Mouse (Mus musculus): Measurements from ENCODE around the gene Atg4c. TPM values are rescaled to one million over a fixed set of nuclear protein-coding genes. Genes with fewer than 3 reads are reported as not detected.
A peak's percentile ranks its signal among the peaks of the same experiment; 100 is the strongest.

Gene Atg4c
- polyA plus RNA-seq, 1 experiment from 2014 or later: 17.0 TPM

DNA sequence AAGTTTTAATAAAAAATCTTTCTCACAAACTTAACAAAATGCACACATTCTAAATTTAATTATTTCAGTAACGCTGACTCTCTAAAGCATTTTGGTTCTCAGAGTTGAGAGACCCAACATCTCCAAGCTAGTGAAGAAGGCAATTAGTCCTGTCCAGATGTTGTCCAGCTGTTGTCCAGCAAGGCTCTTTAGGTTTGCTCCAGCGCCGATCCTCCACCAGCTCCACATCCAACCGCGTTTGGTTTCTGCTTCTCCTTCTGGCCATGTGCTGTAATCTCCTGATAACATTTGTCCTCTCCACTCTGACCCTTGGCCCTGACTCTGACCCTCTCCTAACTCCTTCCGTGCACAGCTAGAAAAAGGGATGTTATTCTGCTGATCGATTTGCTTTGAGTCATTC is 16.9 kb upstream of the Atg4c start:
- Histone ChIP-seq H3K27ac (replicated peaks) (no peak overlapping the region), H3K9me3 (no peaks in the 10 kb centered on the region), H3K4me1 (replicated peaks) (no peaks in the 10 kb centered on the region), H3K4me2 (no peak overlapping the region), H3K27me3 (no peaks in the 10 kb centered on the region), H3K9ac (no peak overlapping the region), H3K4me3 (no peak overlapping the region), H3K36me3 (no peaks in the 10 kb centered on the region)
- WGBS: 83% methylated on average over 7 of the region's 7 CpGs
- ATAC-seq (ENCODE audit: low read depth): no peak

DNA sequence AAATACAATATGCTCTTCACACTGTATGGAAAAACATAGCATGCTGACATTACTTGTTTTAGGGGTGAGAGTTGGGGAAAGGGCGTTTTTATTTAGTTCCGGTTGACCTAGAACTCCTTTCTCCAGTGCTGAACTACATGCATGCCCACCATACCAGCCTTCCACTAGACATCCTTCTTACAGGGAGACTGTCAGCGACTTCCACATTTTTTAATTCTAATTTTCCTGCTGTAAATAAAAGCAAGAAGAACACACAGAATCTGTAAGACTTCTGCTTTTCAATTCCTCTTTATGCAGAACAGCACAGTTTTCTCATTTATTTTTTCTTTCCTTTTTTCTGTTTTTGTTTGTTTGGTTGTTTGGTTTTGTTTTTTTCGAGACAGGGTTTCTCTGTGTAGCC is 16.5 kb upstream of the Atg4c start:
- Histone ChIP-seq H3K4me2 (no peak overlapping the region), H3K36me3 (no peaks in the 10 kb centered on the region), H3K4me3 (no peak overlapping the region), H3K27me3 (no peaks in the 10 kb centered on the region), H3K27ac (replicated peaks) (no peak overlapping the region), H3K4me1 (replicated peaks) (no peaks in the 10 kb centered on the region), H3K9me3 (no peaks in the 10 kb centered on the region), H3K9ac (no peak overlapping the region)
- ATAC-seq (ENCODE audit: low read depth): no peak
- 87% methylated on average over 4 of the region's 4 CpGs for WGBS

DNA sequence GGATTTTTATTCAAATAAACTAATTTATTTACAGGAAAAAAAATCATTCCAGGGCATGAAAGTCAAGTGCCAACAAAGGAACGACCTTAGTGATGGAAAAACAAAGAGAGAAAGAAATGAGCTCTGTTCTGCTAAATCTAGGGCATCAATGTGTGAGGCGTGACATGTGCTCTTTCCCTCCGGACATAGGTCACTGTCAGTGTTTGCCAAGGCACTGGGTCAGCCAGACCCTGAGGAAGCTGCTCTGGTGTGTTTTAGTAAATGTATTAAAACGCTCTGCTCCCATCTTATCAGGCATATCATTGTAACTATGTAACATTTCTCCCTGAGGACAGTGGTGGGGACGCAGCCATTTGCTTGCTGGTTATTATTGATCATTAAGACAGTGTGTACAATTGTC is 14.9 kb upstream of the Atg4c start:
- Histone ChIP-seq H3K9me3 (no peaks in the 10 kb centered on the region), H3K4me3 (no peak overlapping the region), H3K4me2 (no peak overlapping the region), H3K27ac (replicated peaks) (no peak overlapping the region), H3K9ac (no peak overlapping the region), H3K27me3 (no peaks in the 10 kb centered on the region), H3K36me3 (no peaks in the 10 kb centered on the region), H3K4me1 (replicated peaks) (no peaks in the 10 kb centered on the region)
- WGBS: 65% methylated on average over 5 of the region's 5 CpGs
- no peak for ATAC-seq (ENCODE audit: low read depth)

GRCm38 (mm10) chr4:99179446-99180120 is 14.2 kb upstream of the Atg4c start:
- H3K27ac ChIP-seq (replicated peaks): no peak overlapping the region
- H3K9me3 ChIP-seq: no peaks in the 10 kb centered on the region
- no peak overlapping the region for H3K9ac ChIP-seq
- H3K27me3 ChIP-seq: no peaks in the 10 kb centered on the region
- no peaks in the 10 kb centered on the region for H3K4me1 ChIP-seq (replicated peaks)
- no peaks in the 10 kb centered on the region for H3K36me3 ChIP-seq
- H3K4me2 ChIP-seq: no peak overlapping the region
- no peak overlapping the region for H3K4me3 ChIP-seq
- 70% methylated on average over 21 of the region's 21 CpGs for WGBS
- ATAC-seq (ENCODE audit: low read depth): no peak

DNA sequence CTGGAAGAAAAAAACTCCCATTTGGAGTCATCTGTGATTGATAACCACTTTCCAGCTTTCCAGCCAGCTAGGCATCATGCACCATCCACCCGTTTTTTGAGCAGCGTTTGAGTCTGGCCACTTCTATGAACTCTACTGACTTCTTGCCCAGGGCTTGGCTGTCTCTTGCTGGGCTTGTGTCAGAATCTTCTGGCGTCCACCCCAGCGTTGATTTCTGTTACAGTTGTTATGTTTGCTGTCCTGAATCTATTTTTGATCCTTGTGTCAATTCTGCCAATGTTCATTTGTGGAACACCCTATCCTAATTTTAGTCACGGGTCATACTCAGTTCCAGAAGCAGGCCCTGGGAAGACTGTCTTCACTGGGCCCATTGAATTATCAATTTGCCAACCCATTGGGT is 12.8 kb upstream of the Atg4c start:
- Histone ChIP-seq H3K9me3 (no peaks in the 10 kb centered on the region), H3K9ac (no peak overlapping the region), H3K36me3 (no peaks in the 10 kb centered on the region), H3K4me2 (no peak overlapping the region), H3K27me3 (no peaks in the 10 kb centered on the region), H3K27ac (replicated peaks) (no peak overlapping the region), H3K4me1 (replicated peaks) (no peaks in the 10 kb centered on the region), H3K4me3 (no peak overlapping the region)
- 79% methylated on average over 5 of the region's 5 CpGs for WGBS
- ATAC-seq (ENCODE audit: low read depth): no peak

DNA sequence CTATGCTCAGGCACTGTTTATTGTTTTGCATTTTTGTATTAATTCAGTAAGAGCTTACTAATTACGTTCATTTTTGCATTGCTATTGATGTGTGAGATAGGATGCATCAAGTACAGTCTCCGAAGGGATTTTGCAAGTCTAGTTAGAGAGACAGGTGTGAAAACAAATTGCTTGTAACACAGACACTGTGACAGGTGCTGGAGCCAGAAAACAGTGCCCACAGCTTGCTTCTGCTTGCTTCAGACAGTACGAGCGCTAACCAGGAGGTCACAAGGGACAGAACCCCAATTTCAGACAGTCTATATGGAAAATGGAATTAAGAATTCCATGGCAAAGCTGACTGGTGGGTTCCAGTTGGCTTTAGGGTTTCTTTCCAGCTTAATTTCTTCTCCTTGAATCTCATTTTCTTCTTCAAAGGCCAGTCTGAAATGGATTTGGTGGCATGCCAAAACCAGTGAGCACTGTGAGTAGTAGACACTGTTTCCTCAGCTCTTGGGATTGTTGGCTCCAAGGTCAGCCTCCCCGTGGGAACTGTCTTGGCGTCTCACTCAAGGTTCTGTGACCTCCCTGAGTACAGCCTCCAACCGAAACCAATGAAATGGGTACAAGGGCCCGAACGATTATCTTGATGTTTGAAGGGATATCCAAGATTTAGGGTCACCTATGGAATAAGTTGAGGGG is 11.9 kb upstream of the Atg4c start:
- Histone ChIP-seq H3K9me3 (no peaks in the 10 kb centered on the region), H3K4me2 (no peak overlapping the region), H3K9ac (no peak overlapping the region), H3K36me3 (no peaks in the 10 kb centered on the region), H3K4me3 (no peak overlapping the region), H3K27ac (replicated peaks) (no peak overlapping the region), H3K27me3 (no peaks in the 10 kb centered on the region), H3K4me1 (replicated peaks) (no peaks in the 10 kb centered on the region)
- 78% methylated on average over 9 of the region's 9 CpGs for WGBS
- ATAC-seq (ENCODE audit: low read depth): no peak

DNA sequence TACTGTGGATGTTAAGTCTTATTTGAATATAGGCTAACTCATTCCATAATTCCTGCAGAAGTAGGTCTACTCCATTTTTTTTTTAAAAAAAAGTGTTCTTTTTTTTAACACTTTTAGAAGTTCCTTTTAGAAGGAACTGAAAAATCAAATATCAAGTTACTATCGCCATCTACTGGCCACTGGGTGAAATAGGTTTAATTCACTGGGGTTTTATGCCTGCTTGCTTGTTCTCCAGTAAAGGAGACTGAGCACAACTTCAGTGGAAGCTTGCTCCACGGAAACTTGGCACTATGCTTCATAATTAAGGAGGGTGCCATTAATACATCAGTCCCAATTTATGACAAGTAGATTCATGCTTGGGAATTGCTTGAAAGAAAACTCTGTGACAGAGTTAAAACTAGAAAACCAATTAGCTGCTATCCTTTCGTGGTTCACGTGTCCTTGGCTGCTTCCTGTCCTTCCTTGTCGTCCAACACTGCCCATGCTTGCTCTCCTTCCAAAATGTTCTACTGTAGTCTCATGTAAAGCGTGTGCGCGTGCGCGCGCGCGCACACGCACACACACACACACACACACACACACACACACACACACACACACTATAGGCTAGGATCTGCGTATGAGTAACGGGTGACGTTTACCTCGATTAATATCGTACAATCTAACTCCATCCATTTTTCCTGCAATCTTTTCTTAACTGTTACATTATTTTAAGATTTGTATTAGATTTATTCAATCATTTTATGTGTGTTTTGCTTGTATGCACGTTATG is 10.9 kb upstream of the Atg4c start:
- WGBS: 79% methylated on average over 20 of the region's 20 CpGs
- Histone ChIP-seq H3K27me3 (no peaks in the 10 kb centered on the region), H3K27ac (replicated peaks) (no peak overlapping the region), H3K4me3 (no peak overlapping the region), H3K4me1 (replicated peaks) (no peaks in the 10 kb centered on the region), H3K4me2 (no peak overlapping the region), H3K9me3 (no peaks in the 10 kb centered on the region), H3K9ac (no peak overlapping the region), H3K36me3 (no peaks in the 10 kb centered on the region)
- peak; percentile 50 for ATAC-seq (ENCODE audit: low read depth)

DNA sequence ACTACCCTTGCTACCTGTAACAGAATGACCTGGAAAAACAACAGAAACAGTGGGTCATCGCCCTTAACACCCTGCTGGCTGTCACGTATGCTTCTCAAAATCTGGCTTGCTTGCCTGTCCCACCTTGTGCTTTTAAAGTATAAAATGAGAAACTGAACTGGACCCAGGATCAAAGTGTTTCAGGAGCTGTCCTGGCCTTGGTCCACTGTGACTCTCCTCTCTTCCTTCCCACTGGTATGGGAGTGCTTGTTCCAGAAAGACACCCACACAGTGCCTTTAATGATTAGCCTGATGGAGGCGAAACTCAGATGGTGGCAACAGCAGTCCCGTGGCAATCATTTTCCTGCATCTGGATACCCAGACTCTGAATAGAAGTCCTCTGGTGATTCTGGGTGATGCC is 9.1 kb upstream of the Atg4c start:
- 74% methylated on average over 4 of the region's 4 CpGs for WGBS
- no peaks in the 10 kb centered on the region for H3K9me3 ChIP-seq
- no peaks in the 10 kb centered on the region for H3K27me3 ChIP-seq
- no peaks in the 10 kb centered on the region for H3K4me1 ChIP-seq (replicated peaks)
- no peaks in the 10 kb centered on the region for H3K36me3 ChIP-seq
- H3K4me2 ChIP-seq: no peak overlapping the region
- H3K4me3 ChIP-seq: no peak overlapping the region
- ATAC-seq (ENCODE audit: low read depth): no peak
- H3K27ac ChIP-seq (replicated peaks): no peak overlapping the region
- no peak overlapping the region for H3K9ac ChIP-seq

- no peak overlapping the region for H3K4me2 ChIP-seq
- H3K4me3 ChIP-seq: no peak overlapping the region
- no peak for ATAC-seq (ENCODE audit: low read depth)
- no peak overlapping the region for H3K9ac ChIP-seq
- no peaks in the 10 kb centered on the region for H3K9me3 ChIP-seq
- WGBS: 82% methylated on average over 4 of the region's 4 CpGs
- no peaks in the 10 kb centered on the region for H3K4me1 ChIP-seq (replicated peaks)
- H3K27me3 ChIP-seq: no peaks in the 10 kb centered on the region
- H3K36me3 ChIP-seq: no peaks in the 10 kb centered on the region
- no peak overlapping the region for H3K27ac ChIP-seq (replicated peaks)
These were observed 8.4 kb upstream of the Atg4c start for GRCm38 (mm10) chr4:99185305-99185704.

GRCm38 (mm10) chr4:99186412-99187125 is 7.2 kb upstream of the Atg4c start:
- Histone ChIP-seq H3K36me3 (no peaks in the 10 kb centered on the region), H3K4me2 (no peak overlapping the region), H3K9ac (no peak overlapping the region), H3K9me3 (no peaks in the 10 kb centered on the region), H3K4me3 (no peak overlapping the region), H3K4me1 (replicated peaks) (no peaks in the 10 kb centered on the region), H3K27me3 (no peaks in the 10 kb centered on the region), H3K27ac (replicated peaks) (no peak overlapping the region)
- 92% methylated on average over 11 of the region's 11 CpGs for WGBS
- no peak for ATAC-seq (ENCODE audit: low read depth)

GRCm38 (mm10) chr4:99192640-99193039 is 1.1 kb upstream of the Atg4c start:
- Histone ChIP-seq H3K27ac (replicated peaks) (no peak overlapping the region), H3K4me1 (replicated peaks) (peaks cover 16% of the 10 kb centered on the region), H3K36me3 (no peaks in the 10 kb centered on the region), H3K27me3 (no peaks in the 10 kb centered on the region), H3K9ac (no peak overlapping the region), H3K4me3 (no peak overlapping the region), H3K4me2 (no peak overlapping the region), H3K9me3 (no peaks in the 10 kb centered on the region)
- no peak for ATAC-seq (ENCODE audit: low read depth)
- WGBS: 86% methylated on average over 1 of the region's 1 CpGs

- WGBS: 52% methylated on average over 6 of the region's 6 CpGs
- Histone ChIP-seq H3K27me3 (no peaks in the 10 kb centered on the region), H3K4me2 (peak overlapping the region; percentile 59), H3K4me3 (peak overlapping the region; percentile 60), H3K9me3 (no peaks in the 10 kb centered on the region), H3K4me1 (replicated peaks) (peaks cover 16% of the 10 kb centered on the region), H3K9ac (peak overlapping the region; percentile 72), H3K36me3 (no peaks in the 10 kb centered on the region), H3K27ac (replicated peaks) (peak overlapping the region; percentile 93)
- ATAC-seq (ENCODE audit: low read depth): 0 out of 2 replicates have a peak, but pooled peaks have one; percentile 24
These were observed 520 bp upstream of the Atg4c start for GRCm38 (mm10) chr4:99193214-99193613.
